10 mouse cellular contexts compared by ENCODE assay signal in genomic region chr11:114176671-114177212, GRCm38 (mm10).
A peak's percentile ranks its signal among the peaks of the same experiment; 100 is the strongest.
DNase-seq lines count a peak whose midpoint lies in the region; ATAC-seq and TF ChIP-seq lines count a peak whose summit lies in the region.
"Had no signal": no experiment of that assay in that cellular context is flagged by ENCODE, and none has a peak within 500 bp of the region (broad histone marks: within the 10 kb centered on the region; RNA-seq: fewer than 3 reads in every experiment).

No protein-coding gene starts in this region.

- no peak overlapping the region for H3K4me3 ChIP-seq in kidney, adult 2 months (ENCODE audit: insufficient read depth, low read depth, low read length)
- H3K4me3 ChIP-seq: neural tube, embryonic 12.5 days had no signal

- no peak for ATAC-seq in cerebellum, adult (ENCODE audit: insufficient number of reproducible peaks, low FRiP score, low TSS enrichment)

- WGBS in kidney, adult 2 months = 36% methylated on average over 4 of the region's 4 CpGs

- no peaks in the 10 kb centered on the region for H3K4me1 ChIP-seq in kidney, adult 2 months (ENCODE audit: control insufficient read depth, insufficient read depth, low read length)

- TF ChIP-seq POLR2A in kidney, adult 2 months (IDR thresholded peaks at IDR 0.05; ENCODE audit: low read depth, low read length) = no peak

- no peaks in the 10 kb centered on the region for H3K27me3 ChIP-seq in kidney, adult 2 months (replicated peaks; ENCODE audit: control insufficient read depth, insufficient read depth, low read length)
- H3K27me3 ChIP-seq: neural tube, embryonic 12.5 days had no signal

- H3K36me3 ChIP-seq in kidney, adult 2 months (ENCODE audit: control insufficient read depth, insufficient read depth, low read length) = no peaks in the 10 kb centered on the region
- H3K36me3 ChIP-seq: neural tube, embryonic 12.5 days had no signal

- H3K27ac ChIP-seq in kidney, adult 2 months (ENCODE audit: insufficient read depth, low read depth, low read length) = no peak overlapping the region
- H3K27ac ChIP-seq: neural tube, embryonic 12.5 days had no signal

- intact Hi-C loops in heart, postnatal 25 days (cut with DNase I) = no loop called here

- DNase-seq in cerebellum, adult 11 months = peak; percentile 42
- DNase-seq in kidney, postnatal 36 days = peak; percentile 3 to 7
- DNase-seq in kidney, adult 2 months = no peak
- DNase-seq in right cerebral cortex, postnatal 25 days = peak; percentile 24
- no peak for DNase-seq in right cerebral cortex, adult 2 months (ENCODE audit: low spot score in 2 of 2)
- no peak for DNase-seq in thymus, postnatal 10 days (ENCODE audit: low spot score in 2 of 2)
- DNase-seq in heart, postnatal 25 days (ENCODE audit: low spot score) = no peak
- DNase-seq: kidney, postnatal 25 days had no signal

- no peak for TF ChIP-seq CTCF in kidney, adult 2 months (conservative IDR thresholded peaks at IDR 0.05; ENCODE audit: insufficient read depth, insufficient read length, low read depth, low read length)

Comparison
In these comparisons a context has a peak if more than half of its experiments do, and no peak if none do; other contexts are left out.
1. DNase-seq: peak in cerebellum, adult 11 months (single experiment), kidney, postnatal 36 days (2 of 2) and right cerebral cortex, postnatal 25 days (single experiment); none in kidney, adult 2 months (single experiment), right cerebral cortex, adult 2 months (0 of 2), thymus, postnatal 10 days (0 of 2) and heart, postnatal 25 days (single experiment).